Mouse (Mus musculus) ovary, postnatal 14 days (tissue): ENCODE results near the gene Col15a1.

ENCODE experiments used
- DNase-seq: peaks from one replicate; pipeline ENCODE4 v3.0.0; 2022; ENCODE audit warnings: low spot score

Gene Col15a1

GRCm38 (mm10) chr4:47230498-47230897, 22.5 kb downstream of the Col15a1 start:
- DNase-seq: no peak

- DNase-seq: no peak
These were observed 23.4 kb downstream of the Col15a1 start for GRCm38 (mm10) chr4:47231322-47231721.

DNA sequence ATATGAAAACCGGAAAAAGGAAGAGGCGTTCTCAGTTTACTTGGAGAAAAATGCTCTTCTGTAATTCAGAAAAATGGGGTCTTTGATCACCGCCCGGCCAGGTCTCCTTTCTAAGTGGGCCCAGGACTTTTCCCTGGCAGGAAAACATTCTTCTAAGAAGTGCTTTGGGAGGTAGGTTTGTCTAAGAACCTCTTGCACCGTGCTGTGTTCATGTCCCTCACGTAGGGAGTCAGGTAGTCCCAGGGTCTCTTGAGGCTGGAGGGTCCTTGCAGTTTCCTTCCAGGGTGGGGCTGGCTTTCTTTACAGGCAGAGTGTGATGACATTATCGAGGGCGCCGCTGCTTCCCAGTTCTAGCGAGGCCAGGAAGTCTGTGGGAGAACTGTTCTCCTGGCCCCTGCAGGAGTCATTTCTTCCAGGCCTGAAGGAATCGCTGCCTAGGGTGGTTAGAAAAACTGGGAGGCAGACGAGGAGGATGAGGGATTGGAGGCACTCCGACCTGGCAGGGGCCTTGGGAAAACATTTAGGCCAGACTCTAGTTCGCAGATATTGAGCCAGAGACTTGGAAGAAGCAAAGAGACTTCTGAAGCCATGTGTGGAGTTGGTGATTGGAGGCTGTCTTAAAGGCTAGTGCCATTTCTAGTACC, 25.4 kb downstream of the Col15a1 start:
- no peak for DNase-seq

- DNase-seq: peak; percentile 84
These were observed 26.8 kb downstream of the Col15a1 start for GRCm38 (mm10) chr4:47234667-47235267.

- no peak for DNase-seq
These were observed 27.4 kb downstream of the Col15a1 start for GRCm38 (mm10) chr4:47235312-47235711.

DNA sequence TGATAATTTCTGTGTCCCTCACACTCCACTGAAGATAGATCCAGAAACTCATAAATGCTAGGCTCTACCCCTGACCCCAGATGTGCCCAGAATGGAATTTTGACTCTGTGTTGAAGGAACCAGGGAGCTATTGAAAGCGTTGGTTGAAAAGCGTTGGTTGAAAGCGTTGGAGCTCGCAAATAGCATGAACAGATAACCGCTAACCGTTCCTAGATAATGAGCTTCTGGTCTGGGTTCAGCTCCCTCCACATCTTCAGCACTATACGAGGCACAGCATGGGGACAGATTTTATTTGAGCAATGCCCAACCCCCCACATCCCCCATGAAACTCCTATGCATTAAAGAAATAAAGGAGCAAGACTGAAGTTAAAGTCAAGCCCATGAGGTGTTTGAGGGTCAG, 28.1 kb downstream of the Col15a1 start:
- no peak for DNase-seq

DNA sequence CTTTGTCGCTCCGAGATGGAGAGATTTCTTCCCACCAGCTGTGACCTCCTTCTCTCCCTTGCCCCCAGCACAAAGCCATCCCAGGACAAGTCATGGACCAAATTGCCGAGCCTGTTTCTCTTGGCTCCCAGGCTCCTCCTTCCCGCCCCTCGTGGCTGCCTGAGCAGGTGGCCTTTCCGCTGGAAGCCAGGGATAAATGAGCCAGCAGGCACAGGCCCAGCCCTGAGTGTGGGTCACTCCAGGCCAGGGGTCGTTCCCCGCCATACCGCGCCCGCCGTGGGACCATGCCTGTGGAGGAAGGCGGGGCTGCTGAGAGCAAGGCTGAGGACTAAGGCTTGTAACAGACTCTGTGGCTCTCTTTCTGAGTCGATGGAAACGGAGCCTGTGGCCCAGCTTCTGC, 29.3 kb downstream of the Col15a1 start:
- peak; percentile 48 for DNase-seq

DNA sequence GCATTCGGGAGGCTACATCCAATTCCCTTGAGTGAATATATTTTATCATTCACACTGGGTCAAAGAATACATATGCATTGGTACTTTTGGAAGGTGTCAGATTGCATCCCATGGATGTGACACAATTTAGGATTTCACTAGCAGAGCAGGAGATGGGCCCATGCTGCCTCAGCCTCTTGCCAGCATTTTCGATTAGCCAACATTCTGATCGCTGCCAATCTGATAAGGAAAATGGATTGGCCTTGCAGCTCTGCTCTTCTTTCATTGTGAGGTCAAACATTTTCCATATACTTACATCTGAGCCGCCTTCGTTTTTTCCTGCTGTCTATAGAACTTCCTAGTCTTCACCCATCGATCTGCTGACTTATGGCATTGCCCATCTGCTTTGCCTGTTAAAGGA, 31.2 kb downstream of the Col15a1 start:
- no peak for DNase-seq

GRCm38 (mm10) chr4:47240901-47241300, 32.9 kb downstream of the Col15a1 start:
- DNase-seq: no peak

GRCm38 (mm10) chr4:47242127-47242526, 34.2 kb downstream of the Col15a1 start:
- no peak for DNase-seq

- DNase-seq: no peak
These were observed 36.7 kb downstream of the Col15a1 start for GRCm38 (mm10) chr4:47244651-47245050.

- DNase-seq: no peak
These were observed 37.7 kb downstream of the Col15a1 start for GRCm38 (mm10) chr4:47245621-47246020.

GRCm38 (mm10) chr4:47246811-47247210, 38.9 kb downstream of the Col15a1 start:
- DNase-seq: no peak

DNA sequence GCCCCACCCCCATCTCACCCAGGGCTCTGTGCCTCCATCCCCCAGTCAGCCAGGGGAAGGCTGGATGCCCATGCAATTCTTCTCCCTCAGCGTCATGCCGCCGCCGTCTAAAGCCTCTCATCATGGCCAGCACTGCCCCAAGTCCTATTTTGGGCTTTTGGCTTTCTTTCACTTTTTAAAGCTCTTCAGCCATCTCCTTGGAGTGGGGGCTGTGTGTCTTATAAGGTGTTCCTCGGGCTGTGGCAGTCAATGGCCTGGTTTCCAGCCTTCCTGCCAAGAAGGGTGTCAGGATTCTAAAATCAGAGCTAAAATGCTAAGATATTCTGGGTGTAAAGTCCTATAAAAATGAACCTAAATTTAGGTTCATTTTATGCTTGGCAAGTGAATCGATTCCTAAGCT, 39.6 kb downstream of the Col15a1 start:
- DNase-seq: no peak

DNA sequence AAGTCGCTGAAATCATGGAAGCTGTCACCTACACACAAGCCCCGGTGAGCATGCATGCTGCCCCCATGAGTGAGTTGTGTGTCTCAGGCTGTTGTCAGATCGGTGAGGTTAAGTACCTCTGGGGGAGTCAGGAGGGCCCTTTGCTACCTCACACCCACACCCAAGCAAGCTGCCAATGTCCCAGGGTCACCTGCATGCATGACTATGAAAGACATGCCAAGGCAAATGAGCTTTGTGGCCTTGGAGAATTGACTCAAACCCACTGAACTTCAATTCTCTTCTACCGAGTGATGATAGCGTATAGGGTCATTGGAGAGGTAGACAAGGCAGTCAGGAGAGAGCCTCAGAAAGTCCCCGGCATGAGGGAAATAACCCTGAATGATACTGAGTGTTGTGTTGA, 41.2 kb downstream of the Col15a1 start:
- no peak for DNase-seq

DNA sequence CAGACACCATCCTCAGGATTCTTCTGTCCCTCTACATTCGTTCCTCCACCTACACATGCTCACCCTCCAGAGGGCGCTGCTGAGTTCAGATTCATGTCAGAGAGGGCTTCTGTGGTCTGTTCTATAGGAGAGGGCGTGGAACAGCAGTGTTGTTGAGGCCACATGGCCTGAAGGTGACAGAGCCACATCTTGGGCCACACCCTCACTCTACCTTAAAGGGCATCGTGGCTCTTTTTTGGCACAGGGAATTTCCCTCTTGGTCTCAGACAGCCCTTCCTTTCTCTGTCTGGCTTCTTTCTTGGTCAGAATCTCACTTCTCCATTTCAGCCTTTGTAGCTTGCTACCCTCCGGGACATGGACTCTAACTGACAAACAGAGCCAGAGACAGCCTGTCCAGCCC, 43.1 kb downstream of the Col15a1 start:
- DNase-seq: peak; percentile 68

- DNase-seq: no peak
These were observed 43.9 kb downstream of the Col15a1 start for GRCm38 (mm10) chr4:47251693-47252435.

GRCm38 (mm10) chr4:47252627-47253026, 44.7 kb downstream of the Col15a1 start:
- DNase-seq: no peak

GRCm38 (mm10) chr4:47255641-47256040, 47.7 kb downstream of the Col15a1 start:
- DNase-seq: peak; percentile 76

DNA sequence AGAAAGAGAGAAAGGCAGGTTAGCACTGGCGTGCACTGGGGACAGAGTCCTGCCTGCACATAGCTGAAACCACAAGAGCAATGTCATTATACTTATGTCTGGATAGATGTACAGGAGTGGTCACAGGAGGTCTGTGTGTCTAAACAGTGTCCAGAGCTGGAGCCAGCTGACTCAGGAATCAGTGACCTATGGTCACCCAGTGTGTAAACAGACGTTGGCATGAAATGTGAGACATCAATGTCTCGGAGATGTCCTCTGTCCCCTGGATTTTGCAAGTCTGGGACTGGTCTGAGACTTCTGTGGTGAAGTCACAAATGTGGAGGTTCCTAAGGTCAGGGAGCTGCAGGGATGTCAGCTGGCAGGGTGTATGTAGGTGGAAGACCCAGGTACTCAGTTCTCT, 50.2 kb downstream of the Col15a1 start:
- no peak for DNase-seq

- DNase-seq: no peak
These were observed 53.1 kb downstream of the Col15a1 start for GRCm38 (mm10) chr4:47261049-47261448.

GRCm38 (mm10) chr4:47261919-47262318, 54.0 kb downstream of the Col15a1 start:
- DNase-seq: no peak

GRCm38 (mm10) chr4:47265555-47265954, 57.6 kb downstream of the Col15a1 start:
- DNase-seq: no peak
